Mouse (Mus musculus): ENCODE data around the gene Myl12a.

Gene Myl12a

DNA sequence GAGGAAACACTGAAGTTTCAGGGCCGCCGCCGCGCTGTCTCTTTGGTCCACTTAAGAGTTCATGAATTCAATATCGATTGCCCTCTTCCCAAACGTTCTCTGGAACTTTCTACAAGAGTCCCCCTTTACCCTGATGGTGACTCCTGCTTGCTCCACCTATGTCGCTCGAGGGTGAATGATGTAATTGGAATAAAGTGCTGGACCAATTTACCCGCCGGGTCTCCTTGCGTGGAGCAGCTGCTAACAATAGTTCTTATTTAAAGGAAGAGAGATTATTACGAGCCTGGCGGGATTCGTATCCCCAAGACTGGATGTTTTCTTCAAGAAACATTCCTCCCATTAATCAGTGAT lies at the start of gene Myl12a:
TSS of gene Myl12a (minus strand) at position 135 of the 351 bp plus-strand sequence.
- no peak for DNase-seq (ENCODE audit: low spot score)

- no peak for DNase-seq (ENCODE audit: low spot score)
Observed at GRCm38 (mm10) chr17:71049292-71049691, 46.6 kb upstream of the Myl12a start.

- DNase-seq (ENCODE audit: low spot score), result no peak
Observed at GRCm38 (mm10) chr17:71046856-71047255, 44.2 kb upstream of the Myl12a start.

GRCm38 (mm10) chr17:71045591-71045990 lies 42.9 kb upstream of the Myl12a start:
- DNase-seq (ENCODE audit: low spot score), result no peak

- DNase-seq (ENCODE audit: low spot score), result no peak
Observed at GRCm38 (mm10) chr17:71042645-71043044, 40.0 kb upstream of the Myl12a start.

DNA sequence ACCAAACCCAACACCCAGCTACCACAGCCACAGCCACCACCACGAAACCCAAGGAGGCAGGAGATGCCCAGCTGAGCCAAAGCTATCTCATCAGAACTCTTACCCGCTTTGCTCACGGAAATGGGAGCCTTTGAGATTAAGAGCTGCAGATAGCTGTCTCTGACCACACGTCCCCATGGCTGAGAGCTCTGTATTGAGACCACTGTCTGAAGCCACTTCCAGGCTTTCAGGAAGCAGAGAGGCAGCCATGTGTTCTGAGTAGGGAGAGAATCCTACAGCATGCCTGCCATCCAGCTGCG lies 37.9 kb upstream of the Myl12a start:
- DNase-seq (ENCODE audit: low spot score), result no peak

DNA sequence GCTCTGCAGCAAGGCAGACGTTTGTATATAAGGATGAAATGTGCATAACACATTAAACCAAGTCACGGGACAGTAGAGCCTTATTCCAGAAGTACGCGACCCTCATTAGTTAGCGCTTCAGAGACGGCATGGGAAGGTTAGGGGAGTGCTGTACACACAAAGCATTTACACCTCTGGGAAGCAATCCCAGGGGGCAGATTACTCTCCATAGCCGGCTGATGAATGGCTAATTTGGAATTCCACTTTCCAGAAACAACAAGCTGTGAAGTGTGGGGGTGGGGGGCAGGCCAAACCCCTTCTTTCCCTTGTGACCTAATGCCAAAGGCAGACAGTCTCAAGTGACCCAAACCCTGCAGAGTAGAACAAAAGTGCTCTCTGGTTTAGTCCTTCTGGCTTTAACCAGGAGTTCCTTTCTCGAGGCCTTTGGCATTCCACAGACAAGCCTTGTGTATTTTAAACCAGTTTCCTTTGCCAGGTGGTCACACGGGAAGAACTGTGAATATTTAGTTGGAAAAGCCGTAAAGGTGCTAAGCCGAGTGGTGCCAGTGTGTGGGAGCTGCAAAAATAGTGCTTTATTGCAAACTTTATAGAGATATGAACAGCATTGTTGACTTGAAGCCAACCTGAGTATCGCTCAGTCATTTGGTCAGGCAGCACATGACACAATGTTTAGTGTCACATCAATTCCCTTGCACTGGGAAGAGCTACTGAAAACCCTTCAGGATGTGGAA lies 37.3 kb upstream of the Myl12a start:
- DNase-seq (ENCODE audit: low spot score), result no peak

DNA sequence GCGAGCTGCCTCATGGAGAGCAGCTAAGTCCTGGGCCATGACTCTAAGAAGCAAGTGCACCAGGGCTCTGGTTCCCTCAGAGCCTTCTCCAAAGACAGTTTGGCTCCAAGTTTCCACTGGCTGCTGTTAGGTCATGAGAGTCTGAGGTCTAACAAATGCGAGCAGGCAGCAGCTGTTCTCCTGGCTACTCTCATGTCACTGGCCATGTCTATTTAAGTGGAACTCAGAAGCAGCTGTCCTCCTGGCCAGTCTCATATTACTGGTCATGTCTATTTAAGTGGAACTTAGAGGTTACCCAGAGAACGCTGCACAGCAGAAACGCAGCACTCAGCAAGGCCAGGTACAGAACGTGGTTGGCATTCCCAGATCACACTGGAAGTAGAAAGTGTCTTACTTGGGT lies 36.1 kb upstream of the Myl12a start:
- no peak for DNase-seq (ENCODE audit: low spot score)

GRCm38 (mm10) chr17:71037188-71037587 lies 34.5 kb upstream of the Myl12a start:
- DNase-seq (ENCODE audit: low spot score), result no peak

DNA sequence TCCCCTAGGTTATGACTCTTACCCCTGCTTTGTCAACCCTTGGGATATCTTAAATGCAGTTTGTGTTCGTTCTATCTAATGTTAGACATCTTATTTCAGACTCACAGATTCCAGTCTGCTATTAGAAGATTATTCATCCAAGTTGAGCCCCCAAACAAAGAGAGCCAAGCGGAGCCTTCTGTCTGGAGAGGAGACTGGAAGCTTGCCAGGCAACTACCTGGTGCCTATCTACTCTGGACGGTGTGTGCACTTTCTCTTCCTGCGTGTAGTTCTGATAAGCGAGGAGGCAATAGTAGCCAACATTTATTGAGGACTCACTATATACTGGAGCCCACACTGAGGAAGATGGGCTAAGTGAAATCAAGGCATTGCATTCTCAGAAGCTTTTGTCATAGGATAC lies 31.8 kb upstream of the Myl12a start:
- no peak for DNase-seq (ENCODE audit: low spot score)

DNA sequence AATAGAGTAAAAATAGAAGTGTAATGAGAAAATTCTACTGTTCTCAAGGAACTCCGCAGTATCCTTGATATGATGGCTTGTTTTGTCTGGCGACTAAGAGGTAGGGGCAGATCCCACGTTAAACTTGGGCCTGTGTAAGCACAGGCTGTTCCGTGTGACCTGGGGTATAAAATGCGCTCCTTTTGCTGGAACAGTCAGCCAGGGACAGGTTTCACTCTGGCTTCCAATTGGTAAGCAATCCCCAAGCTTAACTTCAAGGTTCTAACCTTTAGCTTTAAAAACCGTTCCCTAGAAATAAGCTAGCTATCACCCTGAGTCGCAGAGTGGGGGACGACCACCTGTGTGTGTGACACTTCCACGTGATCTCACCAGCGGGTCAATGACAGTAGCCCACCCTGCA lies 30.0 kb upstream of the Myl12a start:
- no peak for DNase-seq (ENCODE audit: low spot score)

GRCm38 (mm10) chr17:71027186-71027585 lies 24.5 kb upstream of the Myl12a start:
- DNase-seq (ENCODE audit: low spot score), result no peak

GRCm38 (mm10) chr17:71025922-71026321 lies 23.2 kb upstream of the Myl12a start:
- no peak for DNase-seq (ENCODE audit: low spot score)

DNA sequence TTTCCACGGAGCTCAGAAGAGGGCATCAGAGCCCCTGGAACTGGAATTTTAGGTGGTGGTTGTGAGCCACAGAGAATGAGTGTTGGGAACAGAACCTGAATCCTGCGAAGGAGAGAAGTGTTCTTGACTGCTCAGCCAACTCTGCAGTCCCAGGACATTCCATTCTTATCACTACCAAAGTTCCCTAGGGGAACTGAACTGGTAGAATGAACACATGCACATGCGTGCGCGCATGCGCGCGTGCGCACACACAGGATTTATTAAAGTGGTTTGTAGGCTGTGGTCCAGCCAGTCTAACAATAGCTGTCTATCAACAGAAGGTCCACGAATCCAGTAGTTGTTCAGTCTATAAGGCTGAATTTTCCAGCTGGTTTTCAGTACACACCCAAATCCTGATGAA lies 21.4 kb upstream of the Myl12a start:
- DNase-seq (ENCODE audit: low spot score), result no peak

GRCm38 (mm10) chr17:71022841-71023240 lies 20.2 kb upstream of the Myl12a start:
- DNase-seq (ENCODE audit: low spot score), result no peak

DNA sequence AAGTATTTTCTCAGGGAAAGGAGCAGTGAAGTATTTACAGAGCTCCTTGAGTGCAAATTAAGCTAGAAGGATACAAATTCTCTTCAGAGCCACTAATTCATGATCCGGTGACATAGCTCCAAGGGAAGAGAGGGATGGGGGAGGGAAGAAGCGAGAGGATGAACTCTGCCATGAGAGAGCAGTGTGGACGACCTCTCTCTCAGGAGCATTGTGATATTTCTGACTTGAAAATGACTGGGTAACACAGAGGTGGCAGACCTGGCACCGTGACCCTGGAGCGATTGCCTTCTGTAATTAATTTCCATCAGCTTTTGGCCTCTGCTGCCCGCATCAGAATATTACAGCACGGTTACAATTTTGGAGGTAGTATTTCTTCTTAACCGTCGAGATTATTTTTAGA lies 17.2 kb upstream of the Myl12a start:
- DNase-seq (ENCODE audit: low spot score), result no peak

- DNase-seq (ENCODE audit: low spot score), result no peak
Observed at GRCm38 (mm10) chr17:71019309-71019655, 16.6 kb upstream of the Myl12a start.

GRCm38 (mm10) chr17:71018616-71019308 lies 16.1 kb upstream of the Myl12a start:
- DNase-seq (ENCODE audit: low spot score), result no peak

GRCm38 (mm10) chr17:71018151-71018550 lies 15.5 kb upstream of the Myl12a start:
- no peak for DNase-seq (ENCODE audit: low spot score)

DNA sequence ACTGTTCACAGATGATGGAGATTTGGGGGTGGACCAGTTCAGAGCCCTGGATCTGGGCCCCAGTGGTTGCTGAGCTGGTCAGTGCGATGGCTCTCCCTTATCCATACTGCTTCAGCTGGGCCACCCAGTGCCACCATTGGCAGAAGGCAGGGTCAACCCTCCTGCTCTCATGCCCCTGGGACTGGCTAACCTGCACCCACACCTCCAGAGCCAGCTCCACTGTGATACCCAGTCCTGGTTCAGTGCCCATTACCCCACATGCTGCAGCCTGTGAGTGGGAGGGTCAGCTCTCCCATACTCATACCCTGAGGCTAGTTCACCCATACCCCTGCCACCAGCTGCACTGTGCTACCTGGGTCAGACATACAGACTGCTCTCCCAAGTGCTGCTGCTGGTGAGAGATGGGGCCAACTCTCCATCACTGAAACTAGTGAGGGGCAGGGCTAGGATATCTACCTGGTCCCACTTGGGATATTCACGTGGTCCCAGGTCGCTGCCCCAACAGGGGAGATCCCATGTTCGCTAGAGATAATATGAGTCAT lies 14.8 kb upstream of the Myl12a start:
- DNase-seq (ENCODE audit: low spot score), result no peak

GRCm38 (mm10) chr17:71014911-71015310 lies 12.2 kb upstream of the Myl12a start:
- no peak for DNase-seq (ENCODE audit: low spot score)

- no peak for DNase-seq (ENCODE audit: low spot score)
Observed at GRCm38 (mm10) chr17:71013105-71013504, 10.4 kb upstream of the Myl12a start.

DNA sequence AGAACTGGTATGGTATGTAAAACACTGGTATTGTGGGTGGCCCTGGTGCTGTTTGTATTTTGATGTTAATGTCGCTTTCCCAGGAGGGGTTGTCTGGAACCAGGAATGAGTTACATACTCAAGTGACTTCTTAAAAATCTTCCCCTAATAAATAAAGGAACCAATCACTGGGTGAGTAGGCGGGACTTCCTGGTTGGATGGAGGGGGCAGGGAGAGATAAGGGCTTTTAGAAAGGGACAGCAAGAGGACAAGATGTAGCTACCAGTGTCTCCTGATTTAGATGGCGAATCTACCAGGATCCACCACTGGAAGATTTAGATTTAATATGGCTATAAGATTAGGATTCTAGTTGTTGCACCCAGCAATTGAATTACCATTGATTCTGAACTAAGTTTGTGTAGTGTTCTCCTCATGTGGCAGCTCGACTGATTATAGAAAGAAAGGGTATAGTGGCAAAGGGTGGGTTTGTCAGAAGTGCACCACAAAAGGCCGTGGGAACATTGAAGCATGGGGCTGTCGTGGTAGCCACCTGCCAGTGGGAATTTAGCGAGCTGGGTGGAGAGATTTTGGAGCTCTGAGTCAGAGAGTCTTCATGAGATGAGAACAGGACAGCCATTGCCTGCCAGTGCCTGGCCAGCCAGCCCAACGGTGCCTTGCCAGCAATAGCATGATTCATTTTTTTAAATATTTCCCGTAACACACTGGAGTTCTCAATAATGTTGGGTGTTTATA lies 9.4 kb upstream of the Myl12a start:
- no peak for DNase-seq (ENCODE audit: low spot score)

All from spleen, adult 12 weeks (tissue).